Mouse (Mus musculus) forebrain, postnatal 0 days (tissue): ENCODE results near the gene Hax1. TPM values are rescaled to one million over a fixed set of nuclear protein-coding genes. Genes with fewer than 3 reads are reported as not detected.
A peak's percentile ranks its signal among the peaks of the same experiment; 100 is the strongest.

Experiments used
- ATAC-seq: fragments of 200-750 bp; cut with Nextera tagmentation; 2 replicates; pipeline ENCODE4 v1.8.0; 2017; ENCODE audit warnings: mild to moderate bottlenecking, moderate library complexity
- DNase-seq: peaks from one replicate; pipeline ENCODE4 v3.0.0-alpha.2; 2015
- H3K27ac ChIP-seq: fragments of 300-500 bp; sonication (generic); 2 replicates; pipeline ENCODE4 v1.5.1; 2014; ENCODE audit warnings: low read depth, mild to moderate bottlenecking, antibody characterized with exemption, low read length, moderate library complexity, mixed read lengths
- H3K27me3 ChIP-seq: fragments of 300-500 bp; sonication (generic); 2 replicates; pipeline ENCODE4 v1.6.1; 2014; ENCODE audit warnings: mild to moderate bottlenecking, low read length, mixed read lengths; ENCODE audit not compliant: insufficient read depth
- H3K36me3 ChIP-seq: fragments of 300-500 bp; sonication (generic); 2 replicates; pipeline ENCODE4 v1.6.1; 2014; ENCODE audit warnings: mild to moderate bottlenecking, moderate library complexity; ENCODE audit not compliant: insufficient read depth
- H3K4me1 ChIP-seq: fragments of 300-500 bp; sonication (generic); 2 replicates; pipeline ENCODE4 v1.6.1; 2014; ENCODE audit warnings: antibody characterized with exemption; ENCODE audit not compliant: insufficient read depth
- H3K4me2 ChIP-seq: fragments of 300-500 bp; sonication (generic); 2 replicates; pipeline ENCODE4 v1.6.1; 2014; ENCODE audit warnings: low read depth, mild to moderate bottlenecking, moderate library complexity
- H3K4me3 ChIP-seq: fragments of 300-500 bp; sonication (generic); 2 replicates; pipeline ENCODE4 v1.5.1; 2014; ENCODE audit warnings: low read depth, low read length, mixed read lengths
- H3K9ac ChIP-seq: fragments of 300-500 bp; sonication (generic); 2 replicates; pipeline ENCODE4 v1.6.1; 2014; ENCODE audit warnings: mild to moderate bottlenecking
- H3K9me3 ChIP-seq: fragments of 300-500 bp; sonication (generic); 2 replicates; pipeline ENCODE4 v1.6.1; 2016; ENCODE audit warnings: low read length
- CTCF ChIP-seq: sonication (generic); IDR thresholded peaks from 2 replicates; pipeline ENCODE4 v1.5.1; 2016; ENCODE audit warnings: antibody characterized with exemption, control low read depth, low read depth
- WGBS: fragments of 180-500 bp; shearing (Covaris S2); extraction: QIAGEN DNeasy Blood & Tissue Kit; methylation state at CpG from one replicate; pipeline ENCODE4 v1.1.7; 2014; 5-methylcytosine and 5-hydroxymethylcytosine counted together
- polyA plus RNA-seq: library from polyadenylated mRNA; unstranded; fragments of >200 nt; fragmentation: Nextera tagmentation; extraction: Ambion mirVana; gene quantifications from 2 replicates; pipeline ENCODE4 v1.2.1, GENCODE M21; 2015
- total RNA-seq: library from RNA; depleted of rRNA; stranded (reverse); fragments of >200 nt; gene quantifications from 2 replicates; pipeline ENCODE4 v1.2.3, GENCODE M21; 2014

Hax1 gene
- total and polyA plus RNA-seq, 2 experiments from 2014 or later, result 43.9 to 73.4 TPM

DNA sequence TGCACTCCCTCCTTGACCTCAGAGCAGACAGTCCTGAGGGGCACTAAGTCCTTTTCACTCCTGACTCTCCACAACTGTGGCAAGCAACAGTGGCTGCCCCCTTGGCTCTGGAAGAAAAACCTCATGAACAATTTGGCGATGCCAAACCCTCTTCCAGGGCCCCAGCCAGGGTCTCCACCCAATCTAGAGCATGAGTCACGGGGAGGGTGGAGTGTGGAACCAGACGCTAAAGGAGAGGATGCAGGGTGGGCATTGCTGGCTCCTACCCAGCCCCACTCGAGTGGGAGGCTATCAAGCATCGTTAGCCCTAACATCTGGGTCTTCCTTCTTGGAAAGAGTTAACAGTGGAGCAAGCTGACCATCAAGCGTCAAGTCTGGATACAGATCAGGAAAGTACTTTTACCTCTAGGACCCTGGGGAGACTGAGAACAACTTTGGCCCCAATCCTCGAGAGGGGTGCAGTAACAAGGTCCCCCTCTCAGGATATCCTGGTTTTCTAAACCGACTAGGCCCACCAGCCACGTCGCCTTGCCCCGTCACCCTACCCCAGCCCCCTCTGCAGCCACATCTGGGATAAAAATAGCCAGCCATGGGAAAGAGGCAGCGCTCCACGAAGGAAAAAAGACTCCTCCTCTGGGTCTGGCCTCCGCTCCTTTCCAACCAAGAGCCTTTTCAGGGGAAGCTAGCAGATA, 36.4 kb downstream of the Hax1 start:
- Histone ChIP-seq H3K9me3 (no peaks in the 10 kb centered on the region), H3K9ac (peak overlapping the region; percentile 88), H3K4me1 (peaks cover 30% of the 10 kb centered on the region), H3K4me3 (peak overlapping the region; percentile 94), H3K27ac (peak overlapping the region; percentile 87), H3K4me2 (peak overlapping the region; percentile 96), H3K27me3 (no peaks in the 10 kb centered on the region), H3K36me3 (peaks cover 13% of the 10 kb centered on the region)
- WGBS, result 4% methylated on average over 14 of the region's 14 CpGs
- no peak for TF ChIP-seq CTCF
- no peak for DNase-seq
- ATAC-seq, result no peak

DNA sequence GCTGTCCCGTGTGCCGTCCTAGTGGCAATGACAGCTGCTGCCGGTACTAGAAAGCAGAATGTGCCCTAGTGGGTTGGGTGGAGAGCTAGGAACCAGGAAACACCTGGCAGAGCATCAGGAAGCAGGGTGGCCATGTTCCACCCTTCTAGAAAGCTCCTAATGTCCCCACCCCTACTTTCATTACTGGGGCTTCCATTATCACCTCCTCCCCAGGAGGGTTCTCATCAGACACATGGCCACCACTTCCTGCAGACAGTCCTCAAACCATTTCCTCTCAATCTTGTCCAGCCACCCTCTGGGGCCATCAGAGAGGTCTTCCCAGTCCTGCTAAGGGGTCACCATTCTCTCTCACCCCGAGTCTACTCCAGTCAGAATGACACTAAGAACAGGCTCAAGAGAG, 37.1 kb downstream of the Hax1 start:
- peak overlapping the region; percentile 96 for H3K4me2 ChIP-seq
- no peak overlapping the region for H3K27ac ChIP-seq
- H3K36me3 ChIP-seq, result peaks cover 20% of the 10 kb centered on the region
- no peak for DNase-seq
- H3K9me3 ChIP-seq, result no peaks in the 10 kb centered on the region
- H3K27me3 ChIP-seq, result no peaks in the 10 kb centered on the region
- H3K9ac ChIP-seq, result no peak overlapping the region
- peaks cover 30% of the 10 kb centered on the region for H3K4me1 ChIP-seq
- WGBS, result 50% methylated on average over 4 of the region's 4 CpGs
- no peak for TF ChIP-seq CTCF
- no peak for ATAC-seq
- 0 out of 2 replicates have a peak overlapping the region, but pooled peaks have one; percentile 56 for H3K4me3 ChIP-seq

- Histone ChIP-seq H3K27ac (peak overlapping the region; percentile 57; the same call in 1 of the 2 replicates), H3K9me3 (no peaks in the 10 kb centered on the region), H3K4me2 (peak overlapping the region; percentile 96), H3K4me3 (peak overlapping the region; percentile 56), H3K9ac (peak overlapping the region; percentile 85), H3K36me3 (peaks cover 30% of the 10 kb centered on the region), H3K27me3 (no peaks in the 10 kb centered on the region), H3K4me1 (peaks cover 30% of the 10 kb centered on the region)
- WGBS, result 2% methylated on average over 30 of the region's 30 CpGs
- DNase-seq (peak; percentile 94), ATAC-seq (peak; percentile 89)
- TF ChIP-seq CTCF, result no peak
These were observed 38.1 kb downstream of the Hax1 start for GRCm38 (mm10) chr3:89960469-89960868.

- no peaks in the 10 kb centered on the region for H3K9me3 ChIP-seq
- H3K4me3 ChIP-seq, result peak overlapping the region; percentile 56
- H3K9ac ChIP-seq, result peak overlapping the region; percentile 85
- TF ChIP-seq CTCF, result no peak
- H3K27me3 ChIP-seq, result no peaks in the 10 kb centered on the region
- H3K27ac ChIP-seq, result no peak overlapping the region
- peaks cover 34% of the 10 kb centered on the region for H3K36me3 ChIP-seq
- WGBS, result 61% methylated on average over 4 of the region's 4 CpGs
- peak; percentile 58 for DNase-seq
- H3K4me1 ChIP-seq, result peaks cover 25% of the 10 kb centered on the region
- peak overlapping the region; percentile 96 for H3K4me2 ChIP-seq
- ATAC-seq, result peak; percentile 58
These were observed 39.1 kb downstream of the Hax1 start for GRCm38 (mm10) chr3:89959435-89959834.

DNA sequence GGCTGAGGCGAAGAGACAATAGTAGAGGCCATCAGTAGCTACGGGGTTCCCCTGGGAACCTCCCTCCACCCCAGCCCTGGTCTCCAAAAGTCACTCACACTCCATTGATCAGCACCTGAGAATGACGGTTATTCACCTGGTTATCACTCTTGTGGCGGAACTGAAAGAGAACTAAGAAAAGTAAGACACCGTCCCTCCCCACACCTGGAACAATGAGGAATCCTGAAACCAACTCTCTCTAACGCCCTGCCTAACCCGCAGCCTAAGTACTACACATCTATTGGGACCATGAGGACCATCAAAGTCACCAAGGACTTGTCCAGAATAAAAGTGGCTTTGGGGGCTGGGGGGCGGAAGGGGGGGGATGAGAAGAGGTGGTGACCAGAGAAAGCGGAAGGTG, 40.7 kb downstream of the Hax1 start:
- DNase-seq (no peak), ATAC-seq (no peak)
- no peak for TF ChIP-seq CTCF
- H3K4me2 ChIP-seq, result no peak overlapping the region
- H3K27me3 ChIP-seq, result no peaks in the 10 kb centered on the region
- H3K4me1 ChIP-seq, result peaks cover 20% of the 10 kb centered on the region
- WGBS, result 92% methylated on average over 9 of the region's 9 CpGs
- no peak overlapping the region for H3K27ac ChIP-seq
- H3K4me3 ChIP-seq, result no peak overlapping the region
- H3K9ac ChIP-seq, result no peak overlapping the region
- H3K36me3 ChIP-seq, result peaks cover 47% of the 10 kb centered on the region
- no peaks in the 10 kb centered on the region for H3K9me3 ChIP-seq

- peaks cover 62% of the 10 kb centered on the region for H3K36me3 ChIP-seq
- H3K27me3 ChIP-seq, result no peaks in the 10 kb centered on the region
- H3K9me3 ChIP-seq, result no peaks in the 10 kb centered on the region
- ATAC-seq (no peak), DNase-seq (no peak)
- 92% methylated on average over 7 of the region's 7 CpGs for WGBS
- TF ChIP-seq CTCF, result no peak
- no peak overlapping the region for H3K27ac ChIP-seq
- H3K9ac ChIP-seq, result no peak overlapping the region
- no peak overlapping the region for H3K4me2 ChIP-seq
- H3K4me1 ChIP-seq, result peaks cover 11% of the 10 kb centered on the region; the same call in 1 of the 2 replicates
- H3K4me3 ChIP-seq, result no peak overlapping the region
These were observed 42.2 kb downstream of the Hax1 start for GRCm38 (mm10) chr3:89956177-89956971.

DNA sequence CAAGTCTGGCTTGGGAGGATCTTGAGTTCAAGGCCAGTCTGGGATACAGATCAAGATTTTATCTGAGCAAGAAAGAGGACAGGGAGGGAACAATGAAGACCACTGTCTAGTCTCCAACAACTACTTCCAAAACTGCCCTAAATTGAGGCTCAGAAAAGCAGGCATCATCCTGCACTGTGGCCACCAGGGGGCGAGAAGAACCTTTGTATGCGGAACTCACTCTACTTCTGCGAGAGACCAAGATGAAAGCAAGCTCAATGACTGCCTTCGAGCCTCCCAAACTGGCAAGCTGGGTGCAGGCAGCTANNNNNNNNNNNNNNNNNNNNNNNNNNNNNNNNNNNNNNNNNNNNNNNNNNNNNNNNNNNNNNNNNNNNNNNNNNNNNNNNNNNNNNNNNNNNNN, 45.2 kb downstream of the Hax1 start:
- WGBS, result 0% methylated on average over 4 of the region's 4 CpGs

More for the DNA sequence above, 45.2 kb downstream of the Hax1 start:
- no peak overlapping the region for H3K4me2 ChIP-seq
- peaks cover 89% of the 10 kb centered on the region for H3K36me3 ChIP-seq
- H3K9ac ChIP-seq, result no peak overlapping the region
- no peaks in the 10 kb centered on the region for H3K27me3 ChIP-seq
- H3K9me3 ChIP-seq, result no peaks in the 10 kb centered on the region
- H3K4me3 ChIP-seq, result no peak overlapping the region
- no peak overlapping the region for H3K27ac ChIP-seq
- DNase-seq (peak; percentile 87), ATAC-seq (peak; percentile 86)
- no peaks in the 10 kb centered on the region for H3K4me1 ChIP-seq
- TF ChIP-seq CTCF, result peak; percentile 97
